Mouse (Mus musculus): ENCODE measurements at regions not wholly inside any gene's neighbourhood (a gene's known extent, or its start where the extent isn't known, plus 50 kb on each side); places are given as distances from the start of the nearest gene placed in this dataset.
A peak's percentile ranks its signal among the peaks of the same experiment; 100 is the strongest.

GRCm38 (mm10) chr2:59424205-59424604, 60.2 kb upstream of the Dapl1 start:
- no peaks in the 10 kb centered on the region for H3K4me1 ChIP-seq (ENCODE audit: control insufficient read depth in 2 of 2, insufficient read depth in 2 of 2, low read length in 2 of 2, poor library complexity in 1 of 2)
- H3K36me3 ChIP-seq (ENCODE audit: control insufficient read depth, insufficient read depth, low read length, poor library complexity, severe bottlenecking), result no peaks in the 10 kb centered on the region
- H3K9ac ChIP-seq (ENCODE audit: insufficient read depth, low read depth, low read length, poor library complexity, severe bottlenecking), result no peak overlapping the region
- DNase-seq (ENCODE audit: low read depth, low spot score), result no peak
- H3K4me3 ChIP-seq (ENCODE audit: insufficient read depth in 1 of 2, low read depth in 1 of 2, low read length in 2 of 2, poor library complexity in 1 of 2, severe bottlenecking in 1 of 2), result no peak overlapping the region
- TF ChIP-seq HCFC1 (IDR thresholded peaks at IDR 0.05; ENCODE audit: borderline replicate concordance, insufficient read depth, low read length), result no peak
- TF ChIP-seq MAFK (IDR thresholded peaks at IDR 0.05; ENCODE audit: insufficient read depth, low read depth, low read length), result no peak
- no peak for TF ChIP-seq ZNF384 (IDR thresholded peaks at IDR 0.05; ENCODE audit: low read depth, low read length)
- no peak for TF ChIP-seq CHD2 (IDR thresholded peaks at IDR 0.05; ENCODE audit: low read depth, low read length)
- TF ChIP-seq ZC3H11A (IDR thresholded peaks at IDR 0.05; ENCODE audit: borderline replicate concordance, low read depth, low read length), result no peak
- no peak overlapping the region for H3K27ac ChIP-seq (ENCODE audit: insufficient read depth, low read depth, low read length, poor library complexity, severe bottlenecking)
- no peaks in the 10 kb centered on the region for H3K9me3 ChIP-seq (ENCODE audit: control insufficient read depth, insufficient read depth, low read depth, low read length)
- in situ Hi-C loops (cut with MboI; ENCODE audit: low sequenced_read_pairs in 2 of 2, unreplicated experiment in 2 of 2), result no loop called here

DNA sequence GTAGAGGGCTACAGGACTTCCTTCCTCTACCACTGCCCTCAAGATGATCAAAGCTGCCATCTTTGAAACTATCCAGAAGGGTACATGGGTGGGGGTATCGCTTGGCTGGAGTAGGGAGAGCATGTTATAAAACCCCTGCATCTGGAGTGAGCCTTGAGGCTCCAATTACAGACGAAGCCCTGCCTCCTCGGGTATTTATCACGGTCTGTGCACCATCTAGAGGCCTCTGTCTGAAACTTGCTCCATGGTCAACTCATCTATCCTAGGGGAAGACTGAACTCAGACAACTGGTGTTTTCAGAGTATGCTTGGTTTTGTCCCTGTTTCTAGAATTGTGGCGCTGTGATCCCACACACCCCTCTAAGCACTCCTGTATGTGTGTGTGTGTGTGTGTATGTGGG, 59.7 kb upstream of the Dapl1 start:
- no peak for TF ChIP-seq ZNF384 (IDR thresholded peaks at IDR 0.05; ENCODE audit: low read depth, low read length)
- peak; percentile 77; the same call in 1 of the 2 replicates for TF ChIP-seq ZC3H11A (IDR thresholded peaks at IDR 0.05; ENCODE audit: borderline replicate concordance, low read depth, low read length)
- TF ChIP-seq HCFC1 (IDR thresholded peaks at IDR 0.05; ENCODE audit: borderline replicate concordance, insufficient read depth, low read length), result no peak
- H3K4me3 ChIP-seq (ENCODE audit: insufficient read depth in 1 of 2, low read depth in 1 of 2, low read length in 2 of 2, poor library complexity in 1 of 2, severe bottlenecking in 1 of 2), result no peak overlapping the region
- no peaks in the 10 kb centered on the region for H3K9me3 ChIP-seq (ENCODE audit: control insufficient read depth, insufficient read depth, low read depth, low read length)
- no peaks in the 10 kb centered on the region for H3K4me1 ChIP-seq (ENCODE audit: control insufficient read depth in 2 of 2, insufficient read depth in 2 of 2, low read length in 2 of 2, poor library complexity in 1 of 2)
- DNase-seq (ENCODE audit: low read depth, low spot score), result no peak
- H3K36me3 ChIP-seq (ENCODE audit: control insufficient read depth, insufficient read depth, low read length, poor library complexity, severe bottlenecking), result no peaks in the 10 kb centered on the region
- in situ Hi-C loops (cut with MboI; ENCODE audit: low sequenced_read_pairs in 2 of 2, unreplicated experiment in 2 of 2), result loop anchor here in 1 of 2 experiments (25.0 kb wide), 1 partner anchor 712 kb away; no protein-coding TSS in a partner anchor
- no peak overlapping the region for H3K9ac ChIP-seq (ENCODE audit: insufficient read depth, low read depth, low read length, poor library complexity, severe bottlenecking)
- no peak overlapping the region for H3K27ac ChIP-seq (ENCODE audit: insufficient read depth, low read depth, low read length, poor library complexity, severe bottlenecking)

- no peaks in the 10 kb centered on the region for H3K4me1 ChIP-seq (ENCODE audit: control insufficient read depth in 2 of 2, insufficient read depth in 2 of 2, low read length in 2 of 2, poor library complexity in 1 of 2)
- H3K36me3 ChIP-seq (ENCODE audit: control insufficient read depth, insufficient read depth, low read length, poor library complexity, severe bottlenecking), result no peaks in the 10 kb centered on the region
- TF ChIP-seq MAFK (IDR thresholded peaks at IDR 0.05; ENCODE audit: insufficient read depth, low read depth, low read length) (no peak), ZNF384 (IDR thresholded peaks at IDR 0.05; ENCODE audit: low read depth, low read length) (no peak), CHD2 (IDR thresholded peaks at IDR 0.05; ENCODE audit: low read depth, low read length) (no peak), HCFC1 (IDR thresholded peaks at IDR 0.05; ENCODE audit: borderline replicate concordance, insufficient read depth, low read length) (no peak), ZC3H11A (IDR thresholded peaks at IDR 0.05; ENCODE audit: borderline replicate concordance, low read depth, low read length) (no peak)
- in situ Hi-C loops (cut with MboI; ENCODE audit: low sequenced_read_pairs in 2 of 2, unreplicated experiment in 2 of 2), result loop anchor here in 1 of 2 experiments (25.0 kb wide), 1 partner anchor 714 kb away; no protein-coding TSS in a partner anchor
- H3K4me3 ChIP-seq (ENCODE audit: insufficient read depth in 1 of 2, low read depth in 1 of 2, low read length in 2 of 2, poor library complexity in 1 of 2, severe bottlenecking in 1 of 2), result no peak overlapping the region
- no peak overlapping the region for H3K9ac ChIP-seq (ENCODE audit: insufficient read depth, low read depth, low read length, poor library complexity, severe bottlenecking)
- no peak for DNase-seq (ENCODE audit: low read depth, low spot score)
- no peaks in the 10 kb centered on the region for H3K9me3 ChIP-seq (ENCODE audit: control insufficient read depth, insufficient read depth, low read depth, low read length)
- no peak overlapping the region for H3K27ac ChIP-seq (ENCODE audit: insufficient read depth, low read depth, low read length, poor library complexity, severe bottlenecking)
These were observed 58.6 kb upstream of the Dapl1 start for GRCm38 (mm10) chr2:59425876-59426275.

- TF ChIP-seq CHD2 (IDR thresholded peaks at IDR 0.05; ENCODE audit: low read depth, low read length), result no peak
- TF ChIP-seq ZNF384 (IDR thresholded peaks at IDR 0.05; ENCODE audit: low read depth, low read length), result no peak
- TF ChIP-seq MAFK (IDR thresholded peaks at IDR 0.05; ENCODE audit: insufficient read depth, low read depth, low read length), result no peak
- TF ChIP-seq HCFC1 (IDR thresholded peaks at IDR 0.05; ENCODE audit: borderline replicate concordance, insufficient read depth, low read length), result no peak
- TF ChIP-seq ZC3H11A (IDR thresholded peaks at IDR 0.05; ENCODE audit: borderline replicate concordance, low read depth, low read length), result no peak
These were observed 53.0 kb upstream of the Dapl1 start for GRCm38 (mm10) chr2:59431466-59431865.

GRCm38 (mm10) chr2:59431867-59432266, 52.6 kb upstream of the Dapl1 start:
- Histone ChIP-seq H3K4me3 (ENCODE audit: insufficient read depth in 1 of 2, low read depth in 1 of 2, low read length in 2 of 2, poor library complexity in 1 of 2, severe bottlenecking in 1 of 2) (no peak overlapping the region), H3K27ac (ENCODE audit: insufficient read depth, low read depth, low read length, poor library complexity, severe bottlenecking) (no peak overlapping the region), H3K9ac (ENCODE audit: insufficient read depth, low read depth, low read length, poor library complexity, severe bottlenecking) (no peak overlapping the region), H3K4me1 (ENCODE audit: control insufficient read depth in 2 of 2, insufficient read depth in 2 of 2, low read length in 2 of 2, poor library complexity in 1 of 2) (no peaks in the 10 kb centered on the region), H3K9me3 (ENCODE audit: control insufficient read depth, insufficient read depth, low read depth, low read length) (no peaks in the 10 kb centered on the region), H3K36me3 (ENCODE audit: control insufficient read depth, insufficient read depth, low read length, poor library complexity, severe bottlenecking) (no peaks in the 10 kb centered on the region)
- TF ChIP-seq HCFC1 (IDR thresholded peaks at IDR 0.05; ENCODE audit: borderline replicate concordance, insufficient read depth, low read length) (no peak), ZNF384 (IDR thresholded peaks at IDR 0.05; ENCODE audit: low read depth, low read length) (no peak), CHD2 (IDR thresholded peaks at IDR 0.05; ENCODE audit: low read depth, low read length) (no peak)
- DNase-seq (ENCODE audit: low read depth, low spot score), result no peak
- in situ Hi-C loops (cut with MboI; ENCODE audit: low sequenced_read_pairs in 2 of 2, unreplicated experiment in 2 of 2), result loop anchor here in 1 of 2 experiments (25.0 kb wide), 1 partner anchor 720 kb away; no protein-coding TSS in a partner anchor

More at GRCm38 (mm10) chr2:59431466-59431865, 53.0 kb upstream of the Dapl1 start:
- Histone ChIP-seq H3K9ac (ENCODE audit: insufficient read depth, low read depth, low read length, poor library complexity, severe bottlenecking) (no peak overlapping the region), H3K4me1 (ENCODE audit: control insufficient read depth in 2 of 2, insufficient read depth in 2 of 2, low read length in 2 of 2, poor library complexity in 1 of 2) (no peaks in the 10 kb centered on the region), H3K9me3 (ENCODE audit: control insufficient read depth, insufficient read depth, low read depth, low read length) (no peaks in the 10 kb centered on the region), H3K36me3 (ENCODE audit: control insufficient read depth, insufficient read depth, low read length, poor library complexity, severe bottlenecking) (no peaks in the 10 kb centered on the region), H3K27ac (ENCODE audit: insufficient read depth, low read depth, low read length, poor library complexity, severe bottlenecking) (no peak overlapping the region), H3K4me3 (ENCODE audit: insufficient read depth in 1 of 2, low read depth in 1 of 2, low read length in 2 of 2, poor library complexity in 1 of 2, severe bottlenecking in 1 of 2) (no peak overlapping the region)
- no peak for DNase-seq (ENCODE audit: low read depth, low spot score)
- in situ Hi-C loops (cut with MboI; ENCODE audit: low sequenced_read_pairs in 2 of 2, unreplicated experiment in 2 of 2), result loop anchor here in 1 of 2 experiments (25.0 kb wide), 1 partner anchor 719 kb away; no protein-coding TSS in a partner anchor
